Mouse (Mus musculus) G1E (cell line): Measurements from ENCODE around the gene Vangl2.

Experiments
- CTCF ChIP-seq: IDR thresholded peaks from 2 replicates; pipeline ENCODE4 v1.5.1; 2012; ENCODE audit warnings: low read depth, low read length, inconsistent platforms, mixed read lengths
- GATA1 ChIP-seq: IDR thresholded peaks from 2 replicates; pipeline ENCODE4 v1.6.1; 2012; ENCODE audit warnings: borderline replicate concordance, low read length, inconsistent platforms, mixed read lengths
- TAL1 ChIP-seq: conservative IDR thresholded peaks from 2 replicates; pipeline ENCODE4 v1.6.1; 2012; ENCODE audit warnings: low read depth, low read length, inconsistent platforms, mixed read lengths

DNA sequence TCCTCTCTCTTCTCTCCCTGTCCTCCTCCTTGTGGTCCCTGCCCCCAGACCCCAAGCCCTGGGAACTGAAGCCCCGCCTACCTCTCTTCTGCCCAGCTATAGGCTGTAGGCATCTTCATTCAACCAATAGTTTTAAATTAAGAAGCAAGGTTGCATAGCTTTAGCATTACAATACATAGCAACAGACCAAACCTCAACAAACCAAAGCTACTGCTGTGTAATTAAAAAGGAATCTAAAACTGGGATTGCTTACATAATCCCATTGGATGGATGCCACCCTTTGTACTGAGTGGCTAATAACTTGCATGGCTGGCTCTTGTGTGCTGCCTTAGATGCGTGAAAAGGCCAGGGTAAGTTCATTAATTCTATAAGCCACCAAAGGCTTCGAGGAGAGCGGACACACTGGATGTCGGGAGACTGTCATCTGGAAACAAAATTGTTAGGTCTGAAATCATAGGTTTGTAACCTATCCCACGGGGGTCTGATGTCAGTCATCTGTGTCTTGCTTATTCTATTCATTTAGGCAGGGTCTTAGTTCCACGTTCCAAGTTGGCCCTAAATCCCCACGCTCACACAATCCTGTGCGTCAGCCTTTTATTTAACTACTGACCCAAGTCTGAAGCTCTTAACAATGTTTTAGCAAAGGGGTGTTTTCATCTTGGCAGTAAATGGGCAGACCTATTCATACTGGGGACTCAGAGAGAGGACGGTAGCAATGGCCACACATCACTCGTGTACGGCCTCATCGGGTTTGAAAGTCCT lies 48.1 kb downstream of the Vangl2 start:
- TF ChIP-seq TAL1, result no peak
- no peak for TF ChIP-seq CTCF
- no peak for TF ChIP-seq GATA1
